Mouse (Mus musculus) intestine, embryonic 14.5 days (tissue): Measurements from ENCODE around the gene Clta. TPM values are rescaled to one million over a fixed set of nuclear protein-coding genes. Genes with fewer than 3 reads are reported as not detected.

ENCODE experiments used
- ATAC-seq: fragments of 200-750 bp; cut with Nextera tagmentation; replicated peaks from 2 replicates; pipeline ENCODE4 v1.8.0; 2017; ENCODE audit warnings: low read depth, moderate number of reproducible peaks, moderate TSS enrichment, moderate library complexity; ENCODE audit not compliant: low FRiP score, low TSS enrichment
- DNase-seq: peaks from one replicate; pipeline ENCODE4 v3.0.0-alpha.2; 2018; ENCODE audit warnings: low spot score
- H3K27ac ChIP-seq: fragments of 300-500 bp; sonication (generic); 2 replicates; pipeline ENCODE4 v1.5.1; 2014; ENCODE audit warnings: low read depth, mild to moderate bottlenecking, control low read depth
- H3K27me3 ChIP-seq: fragments of 300-500 bp; sonication (generic); replicated peaks from 2 replicates; pipeline ENCODE4 v1.6.1; 2014; ENCODE audit warnings: low read length, control low read depth; ENCODE audit not compliant: control insufficient read depth, insufficient read depth
- H3K36me3 ChIP-seq: fragments of 300-500 bp; sonication (generic); 2 replicates; pipeline ENCODE4 v1.6.1; 2014; ENCODE audit warnings: low read length, control low read depth; ENCODE audit not compliant: control insufficient read depth, insufficient read depth
- H3K4me1 ChIP-seq: fragments of 300-500 bp; sonication (generic); replicated peaks from 2 replicates; pipeline ENCODE4 v1.6.1; 2014; ENCODE audit warnings: low read length, control low read depth, mixed read lengths; ENCODE audit not compliant: control insufficient read depth, insufficient read depth
- H3K4me2 ChIP-seq: fragments of 300-500 bp; sonication (generic); 2 replicates; pipeline ENCODE4 v1.6.1; 2014; ENCODE audit warnings: low read length
- H3K4me3 ChIP-seq: fragments of 300-500 bp; sonication (generic); 2 replicates; pipeline ENCODE4 v1.5.1; 2014; ENCODE audit warnings: low read depth, low read length, control low read depth, mixed read lengths
- H3K9ac ChIP-seq: fragments of 300-500 bp; sonication (generic); 2 replicates; pipeline ENCODE4 v1.6.1; 2014; ENCODE audit warnings: mild to moderate bottlenecking, low read length
- H3K9me3 ChIP-seq: fragments of 300-500 bp; sonication (generic); 2 replicates; pipeline ENCODE4 v1.6.1; 2016; ENCODE audit warnings: low read length, control low read depth; ENCODE audit not compliant: control insufficient read depth
- WGBS: fragments of 180-500 bp; shearing (Covaris S2); extraction: QIAGEN DNeasy Blood & Tissue Kit; methylation state at CpG from one replicate; pipeline ENCODE4 v1.1.7; 2014; 5-methylcytosine and 5-hydroxymethylcytosine counted together
- polyA plus RNA-seq: library from polyadenylated mRNA; unstranded; fragments of >200 nt; fragmentation: Nextera tagmentation; extraction: Ambion mirVana; gene quantifications from 2 replicates; pipeline ENCODE4 v1.2.1, GENCODE M21; 2014

Clta gene
- polyA plus RNA-seq, 1 experiment from 2014 or later: 240 TPM

GRCm38 (mm10) chr4:43974914-43975616, 29.2 kb upstream of the Clta start:
- H3K4me3 ChIP-seq: no peak overlapping the region
- H3K27ac ChIP-seq: no peak overlapping the region
- DNase-seq (no peak), ATAC-seq (no peak)
- H3K27me3 ChIP-seq: no peaks in the 10 kb centered on the region
- 70% methylated on average over 10 of the region's 10 CpGs for WGBS
- peaks cover 15% of the 10 kb centered on the region for H3K36me3 ChIP-seq
- peaks cover 22% of the 10 kb centered on the region for H3K4me1 ChIP-seq
- no peaks in the 10 kb centered on the region for H3K9me3 ChIP-seq
- no peak overlapping the region for H3K4me2 ChIP-seq
- no peak overlapping the region for H3K9ac ChIP-seq

GRCm38 (mm10) chr4:43976223-43976740, 28.0 kb upstream of the Clta start:
- Histone ChIP-seq H3K4me1 (peaks cover 22% of the 10 kb centered on the region), H3K4me3 (no peak overlapping the region), H3K9ac (no peak overlapping the region), H3K4me2 (no peak overlapping the region), H3K9me3 (no peaks in the 10 kb centered on the region), H3K27ac (no peak overlapping the region), H3K27me3 (no peaks in the 10 kb centered on the region), H3K36me3 (peaks cover 15% of the 10 kb centered on the region; the same call in 1 of the 2 replicates)
- DNase-seq (no peak), ATAC-seq (no peak)
- whole genome bisulfite sequencing: 79% methylated on average over 6 of the region's 6 CpGs

- WGBS: 34% methylated on average over 17 of the region's 17 CpGs
- no peak overlapping the region for H3K4me3 ChIP-seq
- ATAC-seq: no peak; the same call in 1 of the 2 replicates
- no peaks in the 10 kb centered on the region for H3K9me3 ChIP-seq
- no peaks in the 10 kb centered on the region for H3K27me3 ChIP-seq
- DNase-seq: peak; percentile 57
- no peak overlapping the region for H3K9ac ChIP-seq
- H3K4me1 ChIP-seq: peaks cover 11% of the 10 kb centered on the region; the same call in 1 of the 2 replicates
- H3K36me3 ChIP-seq: peaks cover 15% of the 10 kb centered on the region; the same call in 1 of the 2 replicates
- H3K27ac ChIP-seq: peak overlapping the region; percentile 86
- no peak overlapping the region for H3K4me2 ChIP-seq
Measured at GRCm38 (mm10) chr4:43978521-43979443, 25.5 kb upstream of the Clta start.

- Histone ChIP-seq H3K9me3 (no peaks in the 10 kb centered on the region), H3K9ac (no peak overlapping the region), H3K27me3 (no peaks in the 10 kb centered on the region), H3K4me2 (no peak overlapping the region), H3K27ac (no peak overlapping the region), H3K4me3 (no peak overlapping the region), H3K36me3 (peaks cover 15% of the 10 kb centered on the region; the same call in 1 of the 2 replicates), H3K4me1 (peaks cover 11% of the 10 kb centered on the region; the same call in 1 of the 2 replicates)
- DNase-seq (peak; percentile 46), ATAC-seq (no peak)
- 92% methylated on average over 3 of the region's 3 CpGs for WGBS
Measured at GRCm38 (mm10) chr4:43979746-43980145, 24.5 kb upstream of the Clta start.

GRCm38 (mm10) chr4:43980236-43980635, 24.0 kb upstream of the Clta start:
- WGBS: 83% methylated on average over 4 of the region's 4 CpGs
- Histone ChIP-seq H3K9ac (no peak overlapping the region), H3K4me3 (no peak overlapping the region), H3K4me2 (no peak overlapping the region), H3K36me3 (peaks cover 15% of the 10 kb centered on the region; the same call in 1 of the 2 replicates), H3K27me3 (no peaks in the 10 kb centered on the region), H3K4me1 (peaks cover 11% of the 10 kb centered on the region; the same call in 1 of the 2 replicates), H3K27ac (no peak overlapping the region), H3K9me3 (no peaks in the 10 kb centered on the region)
- no peak for DNase-seq
- ATAC-seq: no peak

GRCm38 (mm10) chr4:43980846-43981245, 23.4 kb upstream of the Clta start:
- H3K36me3 ChIP-seq: peaks cover 15% of the 10 kb centered on the region; the same call in 1 of the 2 replicates
- H3K27ac ChIP-seq: no peak overlapping the region
- H3K4me2 ChIP-seq: no peak overlapping the region
- no peak overlapping the region for H3K4me3 ChIP-seq
- no peak for ATAC-seq
- no peaks in the 10 kb centered on the region for H3K9me3 ChIP-seq
- no peak for DNase-seq
- WGBS: 97% methylated on average over 6 of the region's 6 CpGs
- peaks cover 11% of the 10 kb centered on the region; the same call in 1 of the 2 replicates for H3K4me1 ChIP-seq
- H3K9ac ChIP-seq: no peak overlapping the region
- H3K27me3 ChIP-seq: no peaks in the 10 kb centered on the region

- Histone ChIP-seq H3K4me3 (no peak overlapping the region), H3K27me3 (no peaks in the 10 kb centered on the region), H3K9ac (no peak overlapping the region), H3K4me1 (peaks cover 11% of the 10 kb centered on the region; the same call in 1 of the 2 replicates), H3K4me2 (no peak overlapping the region), H3K27ac (no peak overlapping the region), H3K9me3 (no peaks in the 10 kb centered on the region), H3K36me3 (peaks cover 12% of the 10 kb centered on the region; the same call in 1 of the 2 replicates)
- peak; percentile 46 for DNase-seq
- WGBS: 82% methylated on average over 7 of the region's 7 CpGs
- no peak for ATAC-seq
Measured at GRCm38 (mm10) chr4:43981251-43981650, 23.0 kb upstream of the Clta start.

- H3K36me3 ChIP-seq: peaks cover 9% of the 10 kb centered on the region; the same call in 1 of the 2 replicates
- peak overlapping the region; percentile 60 for H3K9ac ChIP-seq
- peak overlapping the region; percentile 67 for H3K4me2 ChIP-seq
Measured at GRCm38 (mm10) chr4:43982053-43982732, 22.1 kb upstream of the Clta start.

More at GRCm38 (mm10) chr4:43982053-43982732, 22.1 kb upstream of the Clta start:
- Histone ChIP-seq H3K4me3 (peak overlapping the region; percentile 25), H3K27ac (no peak overlapping the region), H3K4me1 (peaks cover 11% of the 10 kb centered on the region; the same call in 1 of the 2 replicates), H3K9me3 (no peaks in the 10 kb centered on the region), H3K27me3 (no peaks in the 10 kb centered on the region)
- DNase-seq (peak; percentile 98), ATAC-seq (peak; percentile 89)
- 2% methylated on average over 24 of the region's 24 CpGs for WGBS
